Mouse (Mus musculus): ENCODE data around the gene Dnm3. TPM values are rescaled to one million over a fixed set of nuclear protein-coding genes. Genes with fewer than 3 reads are reported as not detected.
"Not testable (repeated sequence)": the region's sequence is repeated elsewhere in the genome, so short reads cannot be mapped to it uniquely, and the experiment has no call there.

The Dnm3 gene
- polyA plus RNA-seq, 1 experiment from 2014 or later, result 12.9 TPM

DNA sequence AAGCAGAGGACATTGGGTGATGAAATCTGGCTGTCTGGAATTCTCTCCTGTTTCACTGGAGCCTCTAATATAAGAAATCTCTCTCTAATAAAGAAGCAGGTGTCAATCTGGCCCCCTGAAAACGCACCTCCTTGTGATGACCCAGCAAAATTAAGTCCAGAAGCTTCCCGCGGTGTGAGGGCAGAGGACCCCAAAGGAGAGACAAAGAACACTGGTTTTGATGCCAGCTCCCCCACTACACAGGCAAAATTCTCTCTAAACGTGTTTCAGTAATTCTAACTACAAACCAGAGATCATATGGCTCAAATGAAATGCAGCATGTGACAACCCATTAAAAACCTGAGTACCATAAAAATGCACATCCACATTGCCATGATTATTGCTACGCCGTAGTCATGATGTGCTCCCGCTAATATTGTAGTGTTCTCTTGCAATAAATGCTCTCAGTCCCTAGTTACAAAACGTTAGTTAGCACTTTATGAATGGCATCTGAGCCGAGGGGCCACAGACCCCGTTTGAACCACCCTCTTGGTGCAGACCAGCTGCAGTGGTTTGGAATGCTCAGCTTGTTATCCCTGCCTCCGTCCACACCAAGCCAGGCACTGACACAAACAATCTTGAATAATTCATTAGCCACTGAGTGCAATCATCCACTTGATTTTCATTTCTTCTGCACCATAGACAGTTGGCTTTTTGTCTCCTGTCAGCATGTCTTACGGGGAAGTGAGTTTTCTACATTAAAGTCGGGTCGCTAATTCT lies 67.4 kb downstream of the Dnm3 start:
- ATAC-seq (ENCODE audit: insufficient read depth, low FRiP score, low TSS enrichment), result no peak
- no peak overlapping the region for H3K4me2 ChIP-seq (ENCODE audit: low read depth)
- no peak overlapping the region for H3K27ac ChIP-seq (ENCODE audit: low read depth, low read length)
- WGBS, result 74% methylated on average over 14 of the region's 14 CpGs
- no peaks in the 10 kb centered on the region for H3K27me3 ChIP-seq (ENCODE audit: control insufficient read depth, insufficient read depth, low read length)
- H3K9me3 ChIP-seq (ENCODE audit: control insufficient read depth, low read length), result no peaks in the 10 kb centered on the region
- no peak overlapping the region for H3K9ac ChIP-seq (ENCODE audit: low read length)
- no peaks in the 10 kb centered on the region for H3K4me1 ChIP-seq (ENCODE audit: control insufficient read depth, insufficient read depth, low read length)
- H3K36me3 ChIP-seq (ENCODE audit: control insufficient read depth, insufficient read depth, low read length), result no peaks in the 10 kb centered on the region
- no peak for DNase-seq (ENCODE audit: low spot score)
- H3K4me3 ChIP-seq (ENCODE audit: low read depth, low read length), result no peak overlapping the region

DNA sequence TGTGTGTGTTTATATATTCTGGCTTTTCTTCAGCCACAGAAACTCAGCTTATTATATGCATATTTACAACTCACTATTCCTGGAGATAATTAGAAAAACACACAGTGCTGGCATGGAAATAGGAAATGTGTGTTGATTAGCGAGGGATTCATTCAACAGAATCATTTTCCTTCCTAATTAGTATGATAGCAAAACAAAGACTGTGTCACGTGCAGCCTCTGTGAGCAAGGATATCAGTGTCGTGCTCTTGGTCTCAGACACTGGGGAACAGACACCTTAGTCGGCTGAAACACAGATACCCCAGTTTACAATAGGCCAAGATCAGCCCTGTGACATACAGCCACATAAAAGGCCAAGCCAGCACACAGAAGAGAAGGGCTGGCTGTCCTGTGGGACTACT lies 83.3 kb downstream of the Dnm3 start:
- 71% methylated on average over 4 of the region's 4 CpGs for WGBS
- H3K27ac ChIP-seq (ENCODE audit: low read depth, low read length), result no peak overlapping the region

DNA sequence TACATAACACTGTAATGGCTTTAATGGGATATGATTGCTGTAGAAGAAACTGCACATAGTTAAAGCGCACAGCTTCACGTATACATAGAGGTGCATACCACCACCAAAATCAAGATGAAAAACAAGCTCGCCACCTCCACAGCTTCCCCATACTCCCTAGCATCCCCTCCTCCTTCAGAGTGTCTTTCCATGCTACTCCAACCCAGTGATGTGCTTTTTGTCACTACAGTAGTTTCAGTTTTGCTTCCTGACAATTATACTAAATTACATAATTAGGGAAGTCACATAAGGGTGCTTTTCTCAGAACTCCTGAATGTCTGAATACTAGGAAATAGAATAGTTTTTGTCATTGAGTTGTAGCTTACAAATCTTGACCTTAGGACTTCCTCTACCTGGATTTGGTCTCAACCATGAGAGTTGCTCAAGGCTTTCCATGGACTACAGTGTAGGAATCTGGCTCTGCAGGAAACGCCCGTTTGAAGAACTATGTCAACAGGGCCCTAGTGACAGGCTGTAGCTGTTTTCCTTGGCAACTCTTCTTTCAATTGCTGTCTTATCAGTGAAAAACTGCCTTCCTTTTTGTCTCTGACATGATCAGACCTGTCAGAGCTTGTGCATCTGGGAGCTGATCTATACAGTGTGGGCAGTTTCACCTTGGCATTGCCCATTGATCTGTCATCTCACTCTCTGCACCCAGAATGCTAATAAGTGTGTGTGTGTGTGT lies 89.2 kb downstream of the Dnm3 start:
- H3K4me2 ChIP-seq (ENCODE audit: low read depth), result no peak overlapping the region
- H3K27me3 ChIP-seq (ENCODE audit: control insufficient read depth, insufficient read depth, low read length), result no peaks in the 10 kb centered on the region
- H3K27ac ChIP-seq (ENCODE audit: low read depth, low read length), result no peak overlapping the region
- no peaks in the 10 kb centered on the region for H3K4me1 ChIP-seq (ENCODE audit: control insufficient read depth, insufficient read depth, low read length)
- 82% methylated on average over 5 of the region's 5 CpGs for WGBS
- no peak overlapping the region for H3K4me3 ChIP-seq (ENCODE audit: low read depth, low read length)
- H3K9me3 ChIP-seq (ENCODE audit: control insufficient read depth, low read length), result no peaks in the 10 kb centered on the region
- DNase-seq (ENCODE audit: low spot score), result no peak
- H3K9ac ChIP-seq (ENCODE audit: low read length), result no peak overlapping the region
- H3K36me3 ChIP-seq (ENCODE audit: control insufficient read depth, insufficient read depth, low read length), result no peaks in the 10 kb centered on the region
- ATAC-seq (ENCODE audit: insufficient read depth, low FRiP score, low TSS enrichment), result no peak

More for the DNA sequence above, 83.3 kb downstream of the Dnm3 start:
- no peak for ATAC-seq (ENCODE audit: insufficient read depth, low FRiP score, low TSS enrichment)
- Histone ChIP-seq H3K9me3 (ENCODE audit: control insufficient read depth, low read length) (no peaks in the 10 kb centered on the region), H3K36me3 (ENCODE audit: control insufficient read depth, insufficient read depth, low read length) (no peaks in the 10 kb centered on the region), H3K4me3 (ENCODE audit: low read depth, low read length) (no peak overlapping the region), H3K4me2 (ENCODE audit: low read depth) (no peak overlapping the region), H3K9ac (ENCODE audit: low read length) (no peak overlapping the region), H3K4me1 (ENCODE audit: control insufficient read depth, insufficient read depth, low read length) (no peaks in the 10 kb centered on the region), H3K27me3 (ENCODE audit: control insufficient read depth, insufficient read depth, low read length) (no peaks in the 10 kb centered on the region)
- no peak for DNase-seq (ENCODE audit: low spot score)

DNA sequence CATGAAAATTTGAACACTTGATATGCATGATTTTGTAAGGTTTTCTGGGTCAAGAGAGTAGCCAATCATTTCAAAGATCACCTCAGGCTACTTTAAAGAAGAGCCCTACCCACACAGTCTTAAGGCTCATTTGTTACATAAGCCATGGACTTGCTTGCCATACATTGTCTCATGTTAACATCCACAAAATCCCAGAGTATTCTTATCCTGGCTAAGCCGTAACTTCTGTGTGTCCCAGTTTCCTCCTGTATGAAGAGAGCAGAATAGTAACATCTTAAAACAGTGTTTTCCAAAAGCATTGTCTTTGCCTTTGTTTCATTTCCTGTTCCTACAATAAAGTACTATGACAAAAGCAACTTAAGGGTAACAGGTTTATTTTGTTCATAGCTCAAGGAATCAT lies 104.8 kb downstream of the Dnm3 start:
- not testable (repeated sequence) for H3K9ac ChIP-seq (ENCODE audit: low read length); H3K4me3 ChIP-seq (ENCODE audit: low read depth, low read length); H3K9me3 ChIP-seq (ENCODE audit: control insufficient read depth, low read length); H3K27ac ChIP-seq (ENCODE audit: low read depth, low read length); H3K36me3 ChIP-seq (ENCODE audit: control insufficient read depth, insufficient read depth, low read length); H3K4me1 ChIP-seq (ENCODE audit: control insufficient read depth, insufficient read depth, low read length); ATAC-seq (ENCODE audit: insufficient read depth, low FRiP score, low TSS enrichment); DNase-seq (ENCODE audit: low spot score); H3K27me3 ChIP-seq (ENCODE audit: control insufficient read depth, insufficient read depth, low read length); H3K4me2 ChIP-seq (ENCODE audit: low read depth)
- 92% methylated on average over 1 of the region's 1 CpGs for WGBS

DNA sequence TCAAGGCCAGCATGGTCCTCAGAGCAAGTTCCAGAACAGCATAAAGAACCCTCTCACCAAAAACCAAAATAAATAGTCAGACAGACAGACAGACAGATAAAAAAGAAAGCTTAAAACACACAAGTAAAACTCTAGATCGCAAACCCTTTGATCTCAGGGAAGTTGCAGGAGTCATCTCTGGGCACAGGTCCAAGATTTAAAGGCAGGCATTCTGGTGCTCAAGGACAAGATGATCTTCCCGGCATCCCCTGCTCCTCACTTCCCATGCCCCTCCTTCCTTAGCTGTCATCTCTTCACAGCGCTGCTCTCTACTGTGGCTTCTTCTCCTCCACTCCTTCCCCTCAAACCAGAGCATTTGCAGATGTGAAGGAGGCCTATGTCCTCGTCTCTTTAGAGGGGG lies 108.1 kb downstream of the Dnm3 start:
- WGBS, result 86% methylated on average over 4 of the region's 4 CpGs
- no peak for DNase-seq (ENCODE audit: low spot score)
- Histone ChIP-seq H3K4me1 (ENCODE audit: control insufficient read depth, insufficient read depth, low read length) (no peaks in the 10 kb centered on the region), H3K36me3 (ENCODE audit: control insufficient read depth, insufficient read depth, low read length) (no peaks in the 10 kb centered on the region), H3K27me3 (ENCODE audit: control insufficient read depth, insufficient read depth, low read length) (no peaks in the 10 kb centered on the region), H3K9ac (ENCODE audit: low read length) (no peak overlapping the region), H3K4me2 (ENCODE audit: low read depth) (no peak overlapping the region), H3K27ac (ENCODE audit: low read depth, low read length) (no peak overlapping the region), H3K9me3 (ENCODE audit: control insufficient read depth, low read length) (no peaks in the 10 kb centered on the region), H3K4me3 (ENCODE audit: low read depth, low read length) (no peak overlapping the region)
- no peak for ATAC-seq (ENCODE audit: insufficient read depth, low FRiP score, low TSS enrichment)

DNA sequence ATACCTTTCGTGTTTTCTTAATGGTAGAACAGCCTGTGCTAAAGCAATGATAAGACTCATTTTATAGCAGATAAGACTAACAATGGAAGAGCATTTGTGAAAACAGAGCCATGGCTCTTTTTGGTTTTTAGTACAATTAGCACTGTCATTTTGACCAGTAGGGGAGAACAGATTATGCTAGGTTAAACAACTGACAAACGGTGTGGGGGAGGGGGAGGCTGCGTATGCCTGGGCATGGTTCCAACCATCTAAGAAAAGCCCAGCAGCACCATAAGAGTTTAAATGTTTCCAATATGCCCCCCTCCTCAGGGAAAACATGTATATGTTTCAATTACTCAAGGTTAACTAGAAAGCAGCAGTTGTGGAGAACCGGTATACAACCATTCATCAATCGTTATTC lies 115.9 kb downstream of the Dnm3 start:
- no peaks in the 10 kb centered on the region for H3K27me3 ChIP-seq (ENCODE audit: control insufficient read depth, insufficient read depth, low read length)
- no peaks in the 10 kb centered on the region for H3K9me3 ChIP-seq (ENCODE audit: control insufficient read depth, low read length)
- H3K4me1 ChIP-seq (ENCODE audit: control insufficient read depth, insufficient read depth, low read length), result no peaks in the 10 kb centered on the region
- H3K4me3 ChIP-seq (ENCODE audit: low read depth, low read length), result no peak overlapping the region
- no peak overlapping the region for H3K27ac ChIP-seq (ENCODE audit: low read depth, low read length)
- WGBS, result 73% methylated on average over 5 of the region's 5 CpGs
- no peak for ATAC-seq (ENCODE audit: insufficient read depth, low FRiP score, low TSS enrichment)
- no peak overlapping the region for H3K4me2 ChIP-seq (ENCODE audit: low read depth)
- H3K9ac ChIP-seq (ENCODE audit: low read length), result no peak overlapping the region
- H3K36me3 ChIP-seq (ENCODE audit: control insufficient read depth, insufficient read depth, low read length), result no peaks in the 10 kb centered on the region
- DNase-seq (ENCODE audit: low spot score), result no peak

DNA sequence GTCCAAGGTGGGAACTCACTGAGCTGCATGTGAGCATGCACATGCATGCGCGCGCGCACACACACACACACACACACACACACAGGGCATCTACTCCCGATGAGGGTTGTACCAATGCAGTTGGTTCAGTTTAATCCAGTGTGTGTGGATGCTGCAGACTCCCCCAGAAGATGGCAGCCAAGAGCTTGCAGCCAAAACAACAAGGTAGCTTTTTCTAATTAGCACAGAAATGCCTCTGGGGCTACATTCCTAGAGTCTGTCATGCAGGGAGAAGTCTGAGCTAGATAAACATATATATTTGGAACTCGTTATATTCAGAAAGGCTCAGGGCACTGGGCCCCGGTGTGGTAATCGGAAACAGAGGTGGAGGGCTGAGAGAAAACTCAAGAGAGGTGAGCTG lies 118.6 kb downstream of the Dnm3 start:
- H3K4me1 ChIP-seq (ENCODE audit: control insufficient read depth, insufficient read depth, low read length), result no peaks in the 10 kb centered on the region
- no peaks in the 10 kb centered on the region for H3K27me3 ChIP-seq (ENCODE audit: control insufficient read depth, insufficient read depth, low read length)
- H3K36me3 ChIP-seq (ENCODE audit: control insufficient read depth, insufficient read depth, low read length), result no peaks in the 10 kb centered on the region
- DNase-seq (ENCODE audit: low spot score), result peak; percentile 49
- WGBS, result 72% methylated on average over 8 of the region's 8 CpGs
- ATAC-seq (ENCODE audit: insufficient read depth, low FRiP score, low TSS enrichment), result 0 out of 2 replicates have a peak, but pooled peaks have one; percentile 35
- no peak overlapping the region for H3K4me3 ChIP-seq (ENCODE audit: low read depth, low read length)
- no peak overlapping the region for H3K4me2 ChIP-seq (ENCODE audit: low read depth)
- H3K9ac ChIP-seq (ENCODE audit: low read length), result no peak overlapping the region
- H3K9me3 ChIP-seq (ENCODE audit: control insufficient read depth, low read length), result no peaks in the 10 kb centered on the region
- no peak overlapping the region for H3K27ac ChIP-seq (ENCODE audit: low read depth, low read length)

DNA sequence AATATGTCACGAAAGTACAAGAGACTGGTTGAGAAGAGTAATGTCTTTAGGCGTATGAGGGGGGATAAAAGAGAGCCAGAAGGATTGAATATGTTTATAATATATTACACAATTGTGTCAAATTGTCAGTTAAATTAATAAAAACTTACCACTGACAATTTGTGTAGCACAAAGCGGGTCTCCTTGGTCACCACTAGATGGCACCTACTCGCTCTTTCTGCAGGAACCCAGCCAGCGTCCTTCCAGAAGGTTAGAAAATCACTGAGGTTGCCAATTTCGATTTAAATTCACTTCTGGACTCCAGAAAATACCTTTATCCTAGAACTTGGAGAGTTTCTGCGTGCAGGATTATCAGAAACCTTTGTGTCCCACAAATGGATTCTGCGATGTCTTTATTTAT lies 119.8 kb downstream of the Dnm3 start:
- DNase-seq (ENCODE audit: low spot score) (no peak), ATAC-seq (ENCODE audit: insufficient read depth, low FRiP score, low TSS enrichment) (no peak)
- WGBS, result 37% methylated on average over 8 of the region's 8 CpGs

DNA sequence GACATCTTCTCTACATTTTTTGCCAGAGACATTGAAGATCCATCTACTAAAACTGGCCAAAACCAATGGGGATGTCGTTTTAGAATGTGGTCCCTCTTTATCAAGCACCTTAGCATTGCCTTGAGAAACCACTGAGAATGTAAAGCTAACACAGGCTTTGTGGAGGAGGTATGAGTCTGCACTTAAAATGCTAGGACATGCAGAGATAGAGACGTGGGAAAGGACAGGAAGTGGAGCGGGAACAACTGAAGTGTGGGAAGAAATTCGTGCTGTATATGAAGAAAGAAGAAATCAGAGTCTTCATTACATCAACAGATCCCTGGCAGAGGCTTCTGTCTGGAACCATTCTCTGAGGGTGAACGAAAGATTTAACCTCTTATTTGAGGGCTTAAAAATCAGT lies 121.4 kb downstream of the Dnm3 start:
- no peak for ATAC-seq (ENCODE audit: insufficient read depth, low FRiP score, low TSS enrichment)
- 78% methylated on average over 5 of the region's 5 CpGs for WGBS
- no peaks in the 10 kb centered on the region for H3K27me3 ChIP-seq (ENCODE audit: control insufficient read depth, insufficient read depth, low read length)

More for the DNA sequence above, 119.8 kb downstream of the Dnm3 start:
- Histone ChIP-seq H3K9ac (ENCODE audit: low read length) (no peak overlapping the region), H3K9me3 (ENCODE audit: control insufficient read depth, low read length) (no peaks in the 10 kb centered on the region), H3K4me3 (ENCODE audit: low read depth, low read length) (no peak overlapping the region), H3K36me3 (ENCODE audit: control insufficient read depth, insufficient read depth, low read length) (no peaks in the 10 kb centered on the region), H3K27ac (ENCODE audit: low read depth, low read length) (no peak overlapping the region), H3K27me3 (ENCODE audit: control insufficient read depth, insufficient read depth, low read length) (no peaks in the 10 kb centered on the region), H3K4me2 (ENCODE audit: low read depth) (no peak overlapping the region), H3K4me1 (ENCODE audit: control insufficient read depth, insufficient read depth, low read length) (no peaks in the 10 kb centered on the region)

More for the DNA sequence above, 121.4 kb downstream of the Dnm3 start:
- H3K9me3 ChIP-seq (ENCODE audit: control insufficient read depth, low read length), result no peaks in the 10 kb centered on the region
- no peak overlapping the region for H3K27ac ChIP-seq (ENCODE audit: low read depth, low read length)
- no peak for DNase-seq (ENCODE audit: low spot score)
- no peaks in the 10 kb centered on the region for H3K4me1 ChIP-seq (ENCODE audit: control insufficient read depth, insufficient read depth, low read length)
- H3K36me3 ChIP-seq (ENCODE audit: control insufficient read depth, insufficient read depth, low read length), result no peaks in the 10 kb centered on the region
- no peak overlapping the region for H3K9ac ChIP-seq (ENCODE audit: low read length)
- H3K4me2 ChIP-seq (ENCODE audit: low read depth), result no peak overlapping the region
- H3K4me3 ChIP-seq (ENCODE audit: low read depth, low read length), result no peak overlapping the region
